Mouse (Mus musculus) gastrocnemius, adult 2 months (tissue): Measurements from ENCODE around the gene Msantd2. TPM values are rescaled to one million over a fixed set of nuclear protein-coding genes. Genes with fewer than 3 reads are reported as not detected.
A peak's percentile ranks its signal among the peaks of the same experiment; 100 is the strongest.

Experiments
- DNase-seq: peaks from one replicate; pipeline ENCODE4 v3.0.0; 2022
- H3K27ac ChIP-seq: fragments of 200-600 bp; 2 replicates; pipeline ENCODE4 v1.8.1; 2022; ENCODE audit warnings: mild to moderate bottlenecking
- H3K4me3 ChIP-seq: fragments of 200-600 bp; 2 replicates; pipeline ENCODE4 v1.8.1; 2022; ENCODE audit warnings: mild to moderate bottlenecking, moderate library complexity
- CTCF ChIP-seq: fragments of 200-600 bp; IDR thresholded peaks from 2 replicates; pipeline ENCODE4 v1.8.1; 2022; ENCODE audit warnings: antibody characterized with exemption, mild to moderate bottlenecking, moderate library complexity
- intact Hi-C: fragments of 180-260 bp; cut with DNase I; formaldehyde crosslinking; loops from one replicate; pipeline ENCODE4 v1.15.1; 2025
- total RNA-seq, 2 experiments: library from RNA; stranded (reverse); gene quantifications; 2 replicates each; pipeline ENCODE4 v1.2.3; 2021

Gene Msantd2
- total RNA-seq, 2 experiments from 2014 or later: 4.0 to 5.1 TPM

- no peak for DNase-seq
- no peak overlapping the region for H3K27ac ChIP-seq
- TF ChIP-seq CTCF: no peak
- intact Hi-C loops: no loop called here
- no peak overlapping the region for H3K4me3 ChIP-seq
These were observed 15.5 kb upstream of the Msantd2 start for GRCm38 (mm10) chr9:37473611-37474125.

- no peak for DNase-seq
- H3K27ac ChIP-seq: no peak overlapping the region
- intact Hi-C loops: no loop called here
- H3K4me3 ChIP-seq: no peak overlapping the region
- no peak for TF ChIP-seq CTCF
These were observed 14.2 kb upstream of the Msantd2 start for GRCm38 (mm10) chr9:37474923-37475322.

DNA sequence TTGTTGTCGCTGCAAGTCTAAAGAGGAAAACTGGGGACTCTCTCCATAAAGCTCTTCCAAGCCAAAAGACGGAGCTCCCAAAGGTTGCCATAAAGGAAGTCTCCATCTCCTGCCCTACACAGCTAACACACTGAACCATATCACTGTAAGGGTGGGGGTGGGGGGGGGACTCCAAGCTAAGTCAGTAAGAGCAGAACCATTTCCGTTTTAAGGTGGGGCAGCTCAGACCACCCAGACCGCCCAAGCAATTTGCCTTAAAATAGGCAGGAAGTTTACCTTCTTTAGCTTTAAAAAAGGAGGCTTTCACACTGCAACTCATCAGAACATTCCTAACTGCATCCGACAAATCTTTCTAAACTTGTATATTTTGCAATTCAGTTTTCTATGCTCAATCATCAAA lies 4.0 kb upstream of the Msantd2 start:
- intact Hi-C loops: no loop called here
- H3K4me3 ChIP-seq: no peak overlapping the region
- TF ChIP-seq CTCF: no peak
- no peak overlapping the region for H3K27ac ChIP-seq
- no peak for DNase-seq

DNA sequence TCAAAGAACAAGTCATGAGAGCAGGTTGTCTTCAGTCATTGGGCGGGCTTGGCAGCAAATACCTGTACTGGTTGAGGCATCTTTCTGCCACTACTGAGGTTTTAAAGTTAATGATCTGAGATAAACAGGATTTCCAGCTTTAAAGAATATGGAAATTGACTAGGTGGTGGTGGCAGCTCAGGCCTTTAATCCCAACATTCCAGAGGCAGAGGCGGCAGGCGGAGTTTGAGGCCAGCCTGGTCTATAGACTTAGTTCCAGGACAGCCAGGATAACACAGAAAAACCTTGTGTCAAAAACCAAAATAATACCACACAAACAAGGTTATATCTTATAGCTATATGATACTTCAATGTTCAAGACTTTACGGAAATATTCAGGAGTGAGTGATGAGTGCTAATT lies 1.1 kb upstream of the Msantd2 start:
- TF ChIP-seq CTCF: no peak
- intact Hi-C loops: no loop called here

DNA sequence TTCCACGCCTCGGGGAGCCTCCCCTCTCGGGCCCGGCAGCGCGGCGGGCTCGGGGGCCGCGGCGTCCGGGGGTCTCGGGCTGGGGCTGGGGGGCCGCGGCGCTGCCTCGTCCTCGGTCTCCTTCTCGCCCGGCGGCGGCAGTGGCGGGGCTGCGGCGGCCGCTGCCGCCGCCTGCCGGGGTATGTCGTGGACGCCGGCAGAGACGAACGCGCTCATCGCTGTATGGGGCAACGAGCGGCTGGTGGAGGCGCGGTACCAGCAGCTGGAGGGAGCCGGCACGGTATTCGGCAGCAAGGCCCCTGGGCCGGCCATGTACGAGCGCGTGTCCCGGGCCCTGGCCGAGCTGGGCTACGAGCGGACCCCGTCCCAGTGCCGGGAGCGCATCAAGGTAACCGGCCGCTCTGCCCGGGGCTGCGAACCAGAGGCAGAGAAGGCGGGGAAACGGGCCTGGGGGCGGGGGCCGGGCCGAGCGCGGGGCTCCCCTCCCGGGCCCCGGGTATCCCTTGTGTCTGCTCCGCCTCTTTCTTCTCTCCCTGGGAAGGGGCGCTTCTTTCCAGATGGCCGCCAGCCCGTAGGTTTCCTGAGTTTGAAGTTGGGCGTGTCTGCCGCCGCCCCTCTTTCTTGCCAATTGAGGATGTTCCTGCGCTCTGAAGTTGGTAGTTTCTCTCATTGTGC lies 464 bp downstream of the Msantd2 start:
- intact Hi-C loops: no loop called here
- H3K27ac ChIP-seq: peak overlapping the region; percentile 99
- DNase-seq: peak; percentile 39
- TF ChIP-seq CTCF: no peak; the same call in 1 of the 2 replicates
- peak overlapping the region; percentile 76 for H3K4me3 ChIP-seq

More for the DNA sequence above, 1.1 kb upstream of the Msantd2 start:
- no peak for DNase-seq
- Histone ChIP-seq H3K27ac (peak overlapping the region; percentile 99), H3K4me3 (peak overlapping the region; percentile 76)

- DNase-seq: no peak
- Histone ChIP-seq H3K4me3 (no peak overlapping the region), H3K27ac (no peak overlapping the region)
- TF ChIP-seq CTCF: no peak
- intact Hi-C loops: no loop called here
These were observed 6.6 kb downstream of the Msantd2 start for GRCm38 (mm10) chr9:37495761-37496160.

DNA sequence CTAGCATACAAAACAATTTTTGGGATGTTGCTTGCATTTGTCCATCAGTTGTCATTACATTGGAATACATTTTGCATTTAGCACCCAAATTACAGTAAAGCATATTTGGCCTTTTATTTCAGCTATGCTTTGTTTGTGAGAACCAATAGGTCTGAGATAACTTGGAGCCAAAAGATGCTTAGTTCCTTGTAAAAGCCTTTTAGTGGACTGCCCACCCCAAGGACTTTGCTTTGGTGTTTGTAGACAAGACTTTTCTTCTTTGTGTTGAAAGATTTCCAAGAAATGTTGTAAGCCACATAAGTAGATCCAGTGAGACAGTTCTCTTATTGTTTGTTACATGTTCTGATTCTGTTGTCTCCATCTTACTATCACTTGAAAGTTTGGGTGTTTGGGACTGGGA lies 7.2 kb downstream of the Msantd2 start:
- Histone ChIP-seq H3K4me3 (no peak overlapping the region), H3K27ac (no peak overlapping the region)
- DNase-seq: no peak
- intact Hi-C loops: no loop called here
- no peak for TF ChIP-seq CTCF

DNA sequence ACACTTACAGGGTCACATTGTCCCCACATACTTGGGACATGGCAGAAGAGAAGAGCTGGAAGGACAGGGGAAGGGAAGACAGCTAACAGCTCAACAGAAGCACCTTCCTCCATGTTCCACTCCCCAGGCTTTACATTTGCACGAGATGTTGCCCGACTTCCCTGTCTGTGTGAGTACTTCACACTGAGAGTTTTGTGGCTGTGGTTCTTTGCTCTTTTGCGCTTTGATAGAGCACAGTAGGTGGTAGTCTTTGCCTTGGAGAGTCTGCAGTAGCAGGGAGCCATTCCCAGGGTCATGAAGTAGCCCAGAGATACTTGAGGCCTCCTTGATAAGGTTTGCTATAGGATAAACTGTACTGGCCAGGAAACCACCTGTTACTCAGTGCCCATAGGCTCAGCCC lies 11.1 kb downstream of the Msantd2 start:
- DNase-seq: no peak
- no peak for TF ChIP-seq CTCF
- intact Hi-C loops: no loop called here
- Histone ChIP-seq H3K27ac (no peak overlapping the region), H3K4me3 (no peak overlapping the region)

DNA sequence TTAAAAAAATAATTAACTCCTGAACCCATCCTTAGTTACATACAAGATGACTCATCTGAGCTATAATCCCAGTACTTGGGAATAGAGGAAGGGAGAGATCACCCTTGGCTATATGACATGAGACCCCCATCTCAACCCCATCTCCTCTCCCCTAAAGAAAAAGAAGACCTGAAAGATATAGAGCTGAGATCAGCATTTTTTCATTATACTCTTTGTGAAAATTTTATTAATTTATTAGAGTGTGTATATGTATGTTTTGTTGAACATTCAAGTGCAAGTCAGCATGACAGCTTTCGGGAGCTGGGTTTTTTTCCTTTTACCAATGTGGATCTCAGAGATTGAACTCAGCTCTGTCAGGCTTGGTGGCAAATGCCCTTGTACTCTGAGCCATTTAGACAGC lies 12.1 kb downstream of the Msantd2 start:
- Histone ChIP-seq H3K4me3 (no peak overlapping the region), H3K27ac (no peak overlapping the region)
- no peak for DNase-seq
- intact Hi-C loops: no loop called here
- no peak for TF ChIP-seq CTCF

GRCm38 (mm10) chr9:37504348-37504747 lies 15.2 kb downstream of the Msantd2 start:
- intact Hi-C loops: no loop called here
- Histone ChIP-seq H3K27ac (no peak overlapping the region), H3K4me3 (no peak overlapping the region)
- peak; percentile 40 for TF ChIP-seq CTCF
- DNase-seq: no peak

- intact Hi-C loops: no loop called here
- TF ChIP-seq CTCF: no peak
- no peak for DNase-seq
- H3K4me3 ChIP-seq: no peak overlapping the region
- H3K27ac ChIP-seq: no peak overlapping the region
These were observed 16.9 kb downstream of the Msantd2 start for GRCm38 (mm10) chr9:37506023-37506422.

GRCm38 (mm10) chr9:37512097-37512496 lies 23.0 kb downstream of the Msantd2 start:
- Histone ChIP-seq H3K4me3 (no peak overlapping the region), H3K27ac (no peak overlapping the region)
- TF ChIP-seq CTCF: peak; percentile 27
- intact Hi-C loops: no loop called here
- no peak for DNase-seq

GRCm38 (mm10) chr9:37514456-37514855 lies 25.3 kb downstream of the Msantd2 start:
- no peak overlapping the region for H3K4me3 ChIP-seq
- no peak for DNase-seq
- intact Hi-C loops: no loop called here
- TF ChIP-seq CTCF: no peak
- H3K27ac ChIP-seq: no peak overlapping the region

GRCm38 (mm10) chr9:37517467-37517866 lies 28.3 kb downstream of the Msantd2 start:
- no peak for TF ChIP-seq CTCF
- no peak for DNase-seq
- Histone ChIP-seq H3K4me3 (no peak overlapping the region), H3K27ac (no peak overlapping the region)
- intact Hi-C loops: no loop called here
